42 mouse cellular contexts compared by ENCODE assay signal in genomic region chr5:114883022-114883421, GRCm38 (mm10). TPM values are rescaled to one million over a fixed set of nuclear protein-coding genes. Genes with fewer than 3 reads are reported as not detected.
"Had no signal": no experiment of that assay in that cellular context is flagged by ENCODE, and none has a peak within 500 bp of the region (broad histone marks: within the 10 kb centered on the region; RNA-seq: fewer than 3 reads in every experiment).

No protein-coding gene starts in this region.

- H3K4me1 ChIP-seq: hindbrain, embryonic 12.5 days; intestine, embryonic 15.5 days had no signal

- H3K27ac ChIP-seq: heart, embryonic 10.5 days; hindbrain, embryonic 10.5 days; hindbrain, embryonic 12.5 days; hindbrain, embryonic 14.5 days; intestine, embryonic 15.5 days; layer of hippocampus, adult 2 months; limb, embryonic 13.5 days; limb, embryonic 15.5 days; liver, embryonic 12.5 days; liver, embryonic 14.5 days had no signal

- ATAC-seq: hindbrain, embryonic 16.5 days; inflammation-experienced regulatory T-cells, adult 6 months; intestine, embryonic 15.5 days; intestine, postnatal 0 days; liver, embryonic 12.5 days had no signal

- H3K4me3 ChIP-seq: heart, embryonic 10.5 days; heart, embryonic 12.5 days; hindbrain, embryonic 10.5 days; hindbrain, embryonic 12.5 days; intestine, embryonic 15.5 days; layer of hippocampus, adult 2 months; limb, embryonic 13.5 days; limb, embryonic 15.5 days; liver, embryonic 12.5 days had no signal

- DNase-seq: gastrocnemius, postnatal 14 days; gastrocnemius, postnatal 36 days; heart, postnatal 10 days; heart, postnatal 4 days; kidney, adult 18-20 months; kidney, adult 8-10 months; kidney, postnatal 10 days; kidney, postnatal 25 days; kidney, postnatal 4 days; layer of hippocampus, postnatal 36 days; left cerebral cortex, postnatal 4 days had no signal

RNA-seq across cellular contexts. Expression of gene Gm9936, which starts 24.5 kb away (rescaled TPM):
- total RNA-seq: gastrocnemius, adult 18-20 months; gastrocnemius, adult 8-10 months; gastrocnemius, postnatal 14 days; gastrocnemius, postnatal 36 days; heart, adult 8-10 months; heart, postnatal 10 days; heart, postnatal 25 days; heart, postnatal 4 days; liver, adult 2 months had no signal
- polyA plus RNA-seq: gonadal fat pad, adult 2 months; heart, embryonic 10.5 days; heart, embryonic 12.5 days; heart, embryonic 14.5 days; heart, embryonic 16.5 days; inflammation-experienced regulatory T-cells, adult 6 months; kidney, embryonic 14.5 days; kidney, embryonic 16.5 days; liver, adult 2 months; liver, embryonic 12.5 days; liver, embryonic 14.5 days had no signal

RNA-seq across cellular contexts. Expression of gene 4930519G04Rik, which starts 29.6 kb away (rescaled TPM):
- total RNA-seq: gastrocnemius, adult 18-20 months; gastrocnemius, adult 8-10 months; gastrocnemius, postnatal 14 days; gastrocnemius, postnatal 36 days; heart, adult 8-10 months; heart, postnatal 10 days; heart, postnatal 25 days; heart, postnatal 4 days; layer of hippocampus, adult 2 months; layer of hippocampus, postnatal 14 days; layer of hippocampus, postnatal 36 days; left cerebral cortex, adult 18-20 months; left cerebral cortex, adult 8-10 months; left cerebral cortex, postnatal 10 days; left cerebral cortex, postnatal 25 days; left cerebral cortex, postnatal 4 days; liver, adult 2 months had no signal
- polyA plus RNA-seq: gonadal fat pad, adult 2 months; heart, embryonic 10.5 days; heart, embryonic 12.5 days; heart, embryonic 14.5 days; heart, embryonic 16.5 days; hindbrain, embryonic 10.5 days; hindbrain, embryonic 12.5 days; hindbrain, embryonic 14.5 days; hindbrain, embryonic 16.5 days; inflammation-experienced regulatory T-cells, adult 6 months; intestine, embryonic 15.5 days; intestine, postnatal 0 days; kidney, embryonic 14.5 days; kidney, embryonic 16.5 days; limb, embryonic 11.5 days; limb, embryonic 13.5 days; limb, embryonic 15.5 days; liver, adult 2 months; liver, embryonic 12.5 days; liver, embryonic 14.5 days; liver, embryonic 16.5 days had no signal

RNA-seq across cellular contexts. Expression of gene Oasl1, which starts 40.0 kb away (rescaled TPM):
- total RNA-seq: gastrocnemius, adult 8-10 months; gastrocnemius, postnatal 14 days; layer of hippocampus, adult 2 months; layer of hippocampus, postnatal 14 days; layer of hippocampus, postnatal 36 days; left cerebral cortex, postnatal 10 days; left cerebral cortex, postnatal 4 days had no signal
- polyA plus RNA-seq: heart, embryonic 10.5 days; hindbrain, embryonic 10.5 days had no signal
